Mouse (Mus musculus) midbrain, embryonic 14.5 days (tissue): ENCODE measurements at regions not wholly inside any gene's neighbourhood (a gene's known extent, or its start where the extent isn't known, plus 50 kb on each side); places are given as distances from the start of the nearest gene placed in this dataset.
"Not testable (repeated sequence)": the region's sequence is repeated elsewhere in the genome, so short reads cannot be mapped to it uniquely, and the experiment has no call there.

Source experiments
- ATAC-seq: fragments of 200-750 bp; cut with Nextera tagmentation; 2 replicates; pipeline ENCODE4 v1.8.0; 2017; ENCODE audit warnings: moderate number of reproducible peaks, moderate library complexity; ENCODE audit not compliant: low FRiP score, low TSS enrichment
- DNase-seq: peaks from one replicate; pipeline ENCODE4 v3.0.0-alpha.2; 2015
- H3K27ac ChIP-seq: fragments of 300-500 bp; sonication (generic); replicated peaks from 2 replicates; pipeline ENCODE4 v1.5.1; 2014; ENCODE audit warnings: mild to moderate bottlenecking, low read depth, low read length, moderate library complexity
- H3K27me3 ChIP-seq: fragments of 300-500 bp; sonication (generic); 2 replicates; pipeline ENCODE4 v1.6.1; 2014; ENCODE audit warnings: low read length, control low read depth, mixed read lengths; ENCODE audit not compliant: control insufficient read depth, insufficient read depth
- H3K36me3 ChIP-seq: fragments of 300-500 bp; sonication (generic); 2 replicates; pipeline ENCODE4 v1.6.1; 2014; ENCODE audit warnings: low read length, control low read depth; ENCODE audit not compliant: control insufficient read depth, insufficient read depth
- H3K4me1 ChIP-seq: fragments of 300-500 bp; sonication (generic); 2 replicates; pipeline ENCODE4 v1.6.1; 2014; ENCODE audit warnings: mild to moderate bottlenecking, antibody characterized with exemption, low read length, control low read depth; ENCODE audit not compliant: control insufficient read depth, insufficient read depth
- H3K4me2 ChIP-seq: fragments of 300-500 bp; sonication (generic); 2 replicates; pipeline ENCODE4 v1.6.1; 2014; ENCODE audit warnings: mild to moderate bottlenecking, low read length, moderate library complexity
- H3K4me3 ChIP-seq: fragments of 300-500 bp; sonication (generic); replicated peaks from 2 replicates; pipeline ENCODE4 v1.5.1; 2014; ENCODE audit warnings: low read depth, low read length
- H3K9ac ChIP-seq: fragments of 300-500 bp; sonication (generic); replicated peaks from 2 replicates; pipeline ENCODE4 v1.6.1; 2014; ENCODE audit warnings: mild to moderate bottlenecking, low read length, moderate library complexity
- H3K9me3 ChIP-seq: fragments of 300-500 bp; sonication (generic); 2 replicates; pipeline ENCODE4 v1.6.1; 2016; ENCODE audit warnings: low read length, control low read depth, mixed read lengths; ENCODE audit not compliant: control insufficient read depth
- whole genome bisulfite sequencing: fragments of 180-500 bp; shearing (Covaris S2); extraction: QIAGEN DNeasy Blood & Tissue Kit; methylation state at CpG from one replicate; pipeline ENCODE4 v1.1.7; 2014; 5-methylcytosine and 5-hydroxymethylcytosine counted together

DNA sequence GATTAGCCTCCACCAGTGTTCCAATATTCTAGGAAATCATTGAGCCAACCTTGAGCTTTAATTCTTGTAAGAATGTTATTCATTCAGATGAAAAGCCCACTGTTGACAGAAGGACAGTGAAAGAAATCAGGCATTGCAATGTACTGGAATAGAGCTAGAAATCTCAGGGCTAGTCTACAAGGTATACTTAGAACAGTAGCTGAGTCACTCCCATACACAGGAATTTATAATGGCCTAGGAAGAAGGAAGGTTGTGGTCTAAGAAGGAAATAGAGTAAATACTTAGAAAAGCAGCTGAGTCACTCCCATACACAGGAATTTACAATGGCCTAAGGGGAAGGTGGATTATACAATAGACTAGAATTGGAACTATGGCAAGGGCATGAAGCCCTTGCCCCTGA lies 174.6 kb downstream of the Fam181b start:
- not testable (repeated sequence) for H3K27me3 ChIP-seq, ATAC-seq, H3K4me2 ChIP-seq, H3K36me3 ChIP-seq, DNase-seq, H3K9ac ChIP-seq, H3K9me3 ChIP-seq, H3K27ac ChIP-seq, H3K4me3 ChIP-seq, H3K4me1 ChIP-seq

DNA sequence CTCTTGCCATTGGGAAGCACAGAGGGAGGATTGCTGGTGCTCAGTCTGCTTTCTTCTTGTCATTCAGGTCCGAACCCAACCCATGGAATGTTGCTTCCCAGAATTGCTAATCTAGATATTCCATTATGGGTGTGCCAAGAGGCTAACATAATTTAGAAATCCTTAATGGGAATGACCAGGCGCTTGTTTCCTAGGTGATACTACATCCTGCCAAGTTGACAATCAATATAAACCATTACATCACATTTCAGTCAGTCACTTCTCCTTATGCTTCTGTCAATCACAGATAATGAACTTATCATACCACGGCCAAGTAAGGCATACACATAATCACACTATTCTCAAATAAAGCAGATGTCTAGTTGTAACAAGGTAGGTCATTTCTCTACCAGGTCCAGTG lies 206.1 kb downstream of the Fam181b start:
- 74% methylated on average over 3 of the region's 3 CpGs for WGBS
- no peak overlapping the region for H3K4me3 ChIP-seq
- no peaks in the 10 kb centered on the region for H3K27me3 ChIP-seq
- no peak for ATAC-seq
- no peaks in the 10 kb centered on the region for H3K9me3 ChIP-seq
- H3K4me2 ChIP-seq, result no peak overlapping the region
- no peaks in the 10 kb centered on the region for H3K4me1 ChIP-seq
- H3K36me3 ChIP-seq, result no peaks in the 10 kb centered on the region
- no peak for DNase-seq
- H3K9ac ChIP-seq, result no peak overlapping the region
- H3K27ac ChIP-seq, result no peak overlapping the region

DNA sequence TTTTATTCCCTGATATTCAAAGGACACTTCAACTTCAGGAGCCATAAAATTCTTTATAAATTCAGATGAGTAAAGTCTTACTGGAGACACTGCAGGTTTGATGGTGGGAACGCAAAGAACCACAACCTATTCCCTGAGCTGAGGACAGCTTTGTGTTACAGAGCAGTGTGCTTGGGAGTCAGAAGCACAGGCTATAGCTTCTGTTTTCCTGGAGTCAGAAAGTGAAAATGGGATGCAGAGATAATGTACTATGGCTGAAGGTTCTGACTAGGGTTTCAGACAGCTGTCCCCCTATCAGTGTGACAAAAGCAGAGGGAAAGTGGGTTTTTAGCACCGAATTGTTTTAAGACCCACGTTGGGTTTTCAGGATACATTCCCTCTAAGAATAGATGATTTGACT lies 211.8 kb downstream of the Fam181b start:
- no peak for DNase-seq
- Histone ChIP-seq H3K27me3 (no peaks in the 10 kb centered on the region), H3K36me3 (no peaks in the 10 kb centered on the region), H3K9ac (no peak overlapping the region), H3K4me2 (no peak overlapping the region), H3K4me3 (no peak overlapping the region), H3K27ac (0 out of 2 replicates have a peak overlapping the region, but pooled peaks have one; percentile 32), H3K4me1 (peaks cover 3% of the 10 kb centered on the region; the same call in 1 of the 2 replicates), H3K9me3 (no peaks in the 10 kb centered on the region)
- 53% methylated on average over 3 of the region's 3 CpGs for WGBS
- no peak for ATAC-seq

DNA sequence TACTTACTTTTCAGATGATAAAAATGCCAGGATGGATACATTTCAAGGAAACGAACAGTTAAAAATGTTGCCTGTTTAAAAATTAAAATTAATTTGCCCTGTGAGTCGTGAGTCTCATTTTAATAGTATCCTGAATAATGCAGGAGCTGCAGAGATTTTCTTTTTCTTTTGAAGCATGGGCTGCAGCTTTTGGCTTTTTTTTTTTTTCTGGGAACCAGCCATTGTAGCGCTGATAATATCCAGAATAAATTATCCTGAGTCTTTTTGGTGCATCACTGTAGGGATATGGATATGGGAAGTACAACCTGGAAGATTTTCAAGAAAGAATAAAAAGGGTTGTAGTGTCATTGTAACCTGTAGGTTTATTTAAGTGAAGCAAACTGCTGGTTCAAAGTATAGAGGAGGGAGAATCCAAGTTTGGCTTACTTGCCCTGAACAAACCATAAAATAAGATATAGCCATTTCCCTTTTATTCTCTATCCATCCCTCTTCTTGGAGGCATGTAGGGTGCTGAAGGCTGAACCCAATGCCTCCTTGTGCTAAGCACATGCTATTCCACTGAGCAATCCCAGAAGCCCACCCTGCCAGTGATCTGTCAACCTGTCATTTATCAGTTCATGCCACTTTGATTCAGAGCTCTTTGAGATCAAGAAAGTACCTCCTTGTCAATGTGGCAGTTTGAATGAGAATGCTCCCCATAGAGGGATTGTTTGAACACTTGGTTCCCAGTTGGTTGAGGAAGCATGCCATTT lies 212.5 kb downstream of the Fam181b start:
- H3K27ac ChIP-seq, result peak overlapping the region; percentile 43
- WGBS, result 17% methylated on average over 3 of the region's 3 CpGs
- H3K27me3 ChIP-seq, result no peaks in the 10 kb centered on the region
- ATAC-seq, result peak; percentile 40; the same call in 1 of the 2 replicates
- H3K4me1 ChIP-seq, result peaks cover 3% of the 10 kb centered on the region; the same call in 1 of the 2 replicates
- H3K4me3 ChIP-seq, result no peak overlapping the region
- no peaks in the 10 kb centered on the region for H3K36me3 ChIP-seq
- no peaks in the 10 kb centered on the region for H3K9me3 ChIP-seq
- no peak overlapping the region for H3K4me2 ChIP-seq
- no peak overlapping the region for H3K9ac ChIP-seq
- peak; percentile 57 for DNase-seq

DNA sequence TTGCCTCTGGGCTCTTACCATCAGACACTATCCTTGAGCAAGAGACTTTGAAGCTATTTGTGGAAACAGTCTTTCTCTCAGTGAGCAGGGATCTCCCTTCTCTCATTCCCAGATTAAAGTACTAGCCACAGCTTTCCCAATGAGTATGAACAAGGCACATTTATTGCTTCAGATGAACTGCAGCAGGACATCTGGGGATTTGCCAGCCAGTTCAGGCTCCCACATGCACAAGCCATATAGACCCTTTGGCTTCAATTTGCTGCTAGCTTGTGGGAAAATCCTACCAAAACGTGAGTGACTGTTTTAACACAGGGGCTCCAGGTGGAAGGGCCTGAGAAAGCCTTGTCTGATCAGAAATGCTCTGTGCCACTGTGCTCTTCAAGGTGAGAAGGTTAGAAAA lies 233.1 kb downstream of the Fam181b start:
- Histone ChIP-seq H3K27ac (no peak overlapping the region), H3K9me3 (no peaks in the 10 kb centered on the region), H3K27me3 (no peaks in the 10 kb centered on the region), H3K4me1 (no peaks in the 10 kb centered on the region), H3K4me3 (no peak overlapping the region), H3K9ac (no peak overlapping the region), H3K4me2 (no peak overlapping the region), H3K36me3 (no peaks in the 10 kb centered on the region)
- WGBS, result 48% methylated on average over 1 of the region's 1 CpGs
- DNase-seq, result no peak
- no peak for ATAC-seq

DNA sequence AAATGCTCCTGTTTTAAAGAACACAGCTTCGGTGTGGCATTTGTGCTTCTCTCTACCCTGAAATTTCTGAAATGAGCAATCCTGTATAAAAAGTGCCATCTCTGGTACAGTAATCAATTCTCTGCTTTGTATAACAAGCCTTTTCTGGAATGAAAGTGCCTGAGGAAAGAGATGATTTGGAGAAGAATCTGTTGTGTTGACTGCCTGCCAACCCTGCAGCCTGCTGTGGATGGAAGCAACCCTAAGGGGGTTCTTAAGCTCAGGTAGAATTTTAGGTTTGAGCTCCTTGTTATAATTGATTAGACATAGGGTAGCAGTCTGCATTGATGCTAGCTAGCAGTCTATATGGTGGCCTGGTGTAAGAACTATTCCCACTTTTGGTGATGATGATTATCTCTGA lies 251.7 kb downstream of the Fam181b start:
- Histone ChIP-seq H3K9ac (no peak overlapping the region), H3K27ac (no peak overlapping the region), H3K4me1 (no peaks in the 10 kb centered on the region), H3K4me2 (no peak overlapping the region), H3K9me3 (no peaks in the 10 kb centered on the region), H3K27me3 (no peaks in the 10 kb centered on the region), H3K36me3 (no peaks in the 10 kb centered on the region), H3K4me3 (no peak overlapping the region)
- no peak for ATAC-seq
- WGBS, result 72% methylated on average over 1 of the region's 1 CpGs
- no peak for DNase-seq

DNA sequence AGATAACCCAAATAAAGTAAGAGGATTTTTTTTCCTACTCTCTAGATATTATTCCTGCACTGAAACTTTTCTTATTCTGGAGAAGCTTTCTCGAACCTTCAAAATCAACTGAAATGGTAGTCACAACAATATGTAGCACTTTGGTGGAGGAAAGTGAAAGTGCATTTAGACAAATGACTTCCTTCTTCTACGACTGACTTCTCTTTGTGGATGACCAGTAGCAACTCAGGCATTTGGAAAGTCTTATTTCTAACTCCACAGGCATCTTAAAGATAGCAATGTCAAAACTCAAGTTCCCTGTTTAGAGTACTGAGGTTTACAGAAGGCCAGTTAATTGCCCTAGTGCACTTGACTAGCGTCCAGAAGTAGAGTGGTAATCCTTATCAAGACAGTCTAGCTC lies 252.5 kb downstream of the Fam181b start:
- H3K9me3 ChIP-seq, result no peaks in the 10 kb centered on the region
- no peak overlapping the region for H3K4me3 ChIP-seq
- DNase-seq, result no peak
- no peaks in the 10 kb centered on the region for H3K4me1 ChIP-seq
- H3K9ac ChIP-seq, result no peak overlapping the region
- no peak for ATAC-seq
- no peak overlapping the region for H3K4me2 ChIP-seq
- 82% methylated on average over 3 of the region's 3 CpGs for WGBS
- no peaks in the 10 kb centered on the region for H3K36me3 ChIP-seq
- H3K27me3 ChIP-seq, result no peaks in the 10 kb centered on the region
- H3K27ac ChIP-seq, result no peak overlapping the region

DNA sequence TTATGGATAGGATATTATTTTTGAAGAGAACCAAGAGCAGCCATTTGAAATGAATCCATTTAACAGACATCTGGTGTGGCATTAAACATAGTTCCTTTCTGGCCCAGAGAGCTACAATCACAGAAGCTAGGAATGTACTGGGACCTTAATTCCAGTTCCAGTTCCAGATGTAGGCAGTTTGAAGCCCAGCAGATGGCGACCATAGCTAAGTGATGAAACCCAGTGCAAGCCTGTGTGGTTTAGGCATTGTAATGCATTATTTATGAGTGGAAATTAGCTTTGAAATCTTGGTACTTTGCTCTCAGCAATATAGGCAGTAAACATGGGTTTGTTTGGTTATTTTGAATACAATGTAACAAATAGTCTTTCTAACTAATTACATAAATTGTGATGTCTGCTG lies 256.8 kb downstream of the Fam181b start:
- no peak overlapping the region for H3K27ac ChIP-seq
- no peak overlapping the region for H3K9ac ChIP-seq
- peak; percentile 79 for DNase-seq
- no peaks in the 10 kb centered on the region for H3K27me3 ChIP-seq
- H3K4me2 ChIP-seq, result no peak overlapping the region
- H3K9me3 ChIP-seq, result no peaks in the 10 kb centered on the region
- H3K4me1 ChIP-seq, result no peaks in the 10 kb centered on the region
- WGBS, result 18% methylated on average over 1 of the region's 1 CpGs
- no peak overlapping the region for H3K4me3 ChIP-seq
- H3K36me3 ChIP-seq, result no peaks in the 10 kb centered on the region
- ATAC-seq, result peak; percentile 80
